Mouse (Mus musculus): ENCODE data around the gene Tbc1d22b. TPM values are rescaled to one million over a fixed set of nuclear protein-coding genes. Genes with fewer than 3 reads are reported as not detected.

The Tbc1d22b gene
- total and polyA plus RNA-seq, 3 experiments, result 8.0 to 53.8 (median 30.7) TPM

- DNase-seq (ENCODE audit: low read depth, low spot score), result no peak
- TF ChIP-seq USF1 (IDR thresholded peaks at IDR 0.05; ENCODE audit: low read depth, low read length), result no peak
- no peak for TF ChIP-seq ETS1 (IDR thresholded peaks at IDR 0.05; ENCODE audit: low read depth, low read length)
- TF ChIP-seq ZKSCAN1 (IDR thresholded peaks at IDR 0.05; ENCODE audit: low read depth, low read length), result no peak
- H3K27ac ChIP-seq (ENCODE audit: control insufficient read depth, low read depth, low read length), result no peak overlapping the region
- H3K27me3 ChIP-seq (ENCODE audit: control insufficient read depth in 1 of 2, insufficient read depth in 2 of 2, low read length in 2 of 2), result no peaks in the 10 kb centered on the region
- no peaks in the 10 kb centered on the region for H3K4me1 ChIP-seq (ENCODE audit: control insufficient read depth in 1 of 2, insufficient read depth in 2 of 2, low read length in 2 of 2)
- H3K36me3 ChIP-seq (ENCODE audit: control insufficient read depth in 1 of 2, insufficient read depth in 2 of 2, low read length in 2 of 2), result no peaks in the 10 kb centered on the region
- H3K9me3 ChIP-seq (replicated peaks; ENCODE audit: insufficient read depth, low read length), result no peaks in the 10 kb centered on the region
- H3K79me2 ChIP-seq (ENCODE audit: control insufficient read depth, insufficient read depth, low read length, poor library complexity), result no peaks in the 10 kb centered on the region
- no peak overlapping the region for H3K4me3 ChIP-seq (ENCODE audit: control insufficient read depth in 1 of 2, insufficient read depth in 1 of 2, low read depth in 2 of 2, low read length in 2 of 2)
- no peak overlapping the region for H3K9ac ChIP-seq (ENCODE audit: control insufficient read depth, low read depth, low read length, poor library complexity, severe bottlenecking)
Observed at GRCm38 (mm10) chr17:29584737-29585136, 35.2 kb downstream of the Tbc1d22b start.

- H3K9me3 ChIP-seq (replicated peaks; ENCODE audit: insufficient read depth, low read length), result no peaks in the 10 kb centered on the region
- H3K27ac ChIP-seq (ENCODE audit: control insufficient read depth, low read depth, low read length), result no peak overlapping the region
- H3K36me3 ChIP-seq (ENCODE audit: control insufficient read depth in 1 of 2, insufficient read depth in 2 of 2, low read length in 2 of 2), result no peaks in the 10 kb centered on the region
- no peak overlapping the region for H3K4me3 ChIP-seq (ENCODE audit: control insufficient read depth in 1 of 2, insufficient read depth in 1 of 2, low read depth in 2 of 2, low read length in 2 of 2)
- H3K27me3 ChIP-seq (ENCODE audit: control insufficient read depth in 1 of 2, insufficient read depth in 2 of 2, low read length in 2 of 2), result no peaks in the 10 kb centered on the region
- H3K79me2 ChIP-seq (ENCODE audit: control insufficient read depth, insufficient read depth, low read length, poor library complexity), result no peaks in the 10 kb centered on the region
- TF ChIP-seq TBP (IDR thresholded peaks at IDR 0.05; ENCODE audit: low read depth, low read length), result no peak
- TF ChIP-seq HCFC1 (IDR thresholded peaks at IDR 0.05; ENCODE audit: low read depth, low read length), result no peak
- TF ChIP-seq RCOR1 (IDR thresholded peaks at IDR 0.05; ENCODE audit: low read depth, low read length), result no peak
- TF ChIP-seq MAFK (IDR thresholded peaks at IDR 0.05; ENCODE audit: borderline replicate concordance, low read depth, low read length), result no peak
- TF ChIP-seq KAT2A (conservative IDR thresholded peaks at IDR 0.05; ENCODE audit: low read depth, low read length), result no peak
- no peak for TF ChIP-seq ZKSCAN1 (IDR thresholded peaks at IDR 0.05; ENCODE audit: low read depth, low read length)
- no peak for TF ChIP-seq MYC (IDR thresholded peaks at IDR 0.05; ENCODE audit: low read depth, low read length)
- TF ChIP-seq GABPA (IDR thresholded peaks at IDR 0.05; ENCODE audit: low read depth, low read length), result no peak
- TF ChIP-seq MAX (IDR thresholded peaks at IDR 0.05; ENCODE audit: low read length), result no peak
- no peak for TF ChIP-seq ZMIZ1 (IDR thresholded peaks at IDR 0.05; ENCODE audit: low read depth, low read length)
- TF ChIP-seq NELFE (IDR thresholded peaks at IDR 0.05; ENCODE audit: low read depth, low read length), result no peak
- no peak for TF ChIP-seq SMC3 (IDR thresholded peaks at IDR 0.05; ENCODE audit: low read depth, low read length)
- no peak for TF ChIP-seq POLR2A (IDR thresholded peaks at IDR 0.05; ENCODE audit: control insufficient read depth in 1 of 2, insufficient read depth in 1 of 2, low read depth in 1 of 2, low read length in 2 of 2, poor library complexity in 1 of 2)
- TF ChIP-seq MXI1 (IDR thresholded peaks at IDR 0.05; ENCODE audit: low read depth, low read length), result no peak
- TF ChIP-seq RAD21 (IDR thresholded peaks at IDR 0.05; ENCODE audit: low read depth, low read length), result no peak
- H3K4me1 ChIP-seq (ENCODE audit: control insufficient read depth in 1 of 2, insufficient read depth in 2 of 2, low read length in 2 of 2), result no peaks in the 10 kb centered on the region
- H3K9ac ChIP-seq (ENCODE audit: control insufficient read depth, low read depth, low read length, poor library complexity, severe bottlenecking), result no peak overlapping the region
- no peak for DNase-seq (ENCODE audit: low read depth, low spot score)
Observed at GRCm38 (mm10) chr17:29585446-29585845, 35.9 kb downstream of the Tbc1d22b start.

All from MEL (cell line).